Mouse (Mus musculus): ENCODE measurements around the gene Tmem184b. TPM values are rescaled to one million over a fixed set of nuclear protein-coding genes. Genes with fewer than 3 reads are reported as not detected.

Tmem184b gene
- polyA plus RNA-seq, 2 experiments, result 67.9 to 121 TPM

DNA sequence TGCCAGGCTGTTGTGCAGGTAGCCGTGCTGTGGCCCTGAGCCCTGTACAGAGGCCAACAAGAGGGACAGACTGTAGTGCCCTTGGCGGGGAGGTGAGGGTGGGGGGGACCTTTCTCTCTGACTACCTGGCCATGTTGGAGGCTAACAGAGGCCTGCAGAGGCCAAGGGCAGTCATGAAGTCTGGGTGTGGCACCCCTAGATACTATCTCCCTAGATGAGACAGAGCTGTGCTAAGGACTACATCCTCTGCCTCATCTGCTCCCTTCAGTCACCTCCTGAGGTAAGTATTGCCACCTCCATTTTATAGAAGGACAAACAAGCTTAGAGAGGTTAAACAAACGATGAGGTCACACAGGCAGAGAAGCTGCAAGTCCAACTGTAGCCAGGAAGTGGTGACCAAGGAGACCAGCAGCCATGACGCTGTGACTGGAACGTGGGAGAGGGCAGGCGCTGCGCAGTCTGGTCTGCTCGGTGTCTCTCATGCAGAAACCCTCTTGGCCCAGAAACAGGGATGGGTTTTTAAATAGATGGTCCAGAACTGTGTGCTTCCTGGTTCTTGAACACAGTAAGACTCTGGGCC lies 34.4 kb downstream of the Tmem184b start:
- DNase-seq (ENCODE audit: low spot score) (no peak), ATAC-seq (ENCODE audit: low FRiP score, low read depth) (no peak)
- Histone ChIP-seq H3K27me3 (ENCODE audit: control insufficient read depth, insufficient read depth, low read length) (no peaks in the 10 kb centered on the region), H3K9me3 (ENCODE audit: control insufficient read depth, low read length) (no peaks in the 10 kb centered on the region), H3K4me1 (ENCODE audit: control insufficient read depth, insufficient read depth, low read length) (no peaks in the 10 kb centered on the region), H3K27ac (replicated peaks; ENCODE audit: low read depth, low read length) (no peak overlapping the region), H3K9ac (ENCODE audit: low read depth, low read length, severe bottlenecking) (no peak overlapping the region), H3K4me3 (replicated peaks; ENCODE audit: low read length) (no peak overlapping the region), H3K4me2 (replicated peaks; ENCODE audit: low read depth, low read length, severe bottlenecking) (no peak overlapping the region), H3K36me3 (ENCODE audit: control insufficient read depth, insufficient read depth, low read length) (peaks cover 81% of the 10 kb centered on the region)
- no peak for TF ChIP-seq POLR2A (IDR thresholded peaks at IDR 0.05; ENCODE audit: borderline replicate concordance, extremely low read depth, insufficient read depth, insufficient read length)
- 87% methylated on average over 8 of the region's 8 CpGs for WGBS

DNA sequence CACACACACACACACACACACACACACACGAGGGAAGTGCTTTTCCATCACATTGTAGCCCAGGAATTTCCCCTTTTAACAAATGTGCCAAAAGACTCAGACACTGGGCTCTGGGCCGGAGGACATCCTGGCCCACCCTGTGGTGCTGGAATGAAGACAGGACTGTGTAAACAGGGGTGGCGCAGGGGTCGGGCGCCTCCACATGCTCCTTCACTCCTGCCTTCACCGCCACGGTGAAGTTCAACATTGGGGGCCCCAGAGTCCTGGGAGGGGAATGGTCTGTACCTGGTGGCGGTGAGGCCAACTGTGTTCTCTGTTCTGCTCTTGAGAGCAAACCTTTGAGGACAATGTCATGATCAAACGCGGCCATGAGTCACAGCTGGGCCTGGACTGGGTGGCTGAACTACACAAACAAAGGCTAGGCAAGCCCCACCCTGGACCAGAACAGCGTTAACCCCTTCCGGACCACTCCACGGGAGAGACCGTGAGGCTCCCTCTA lies 35.0 kb downstream of the Tmem184b start:
- no peak overlapping the region for H3K4me3 ChIP-seq (replicated peaks; ENCODE audit: low read length)
- no peaks in the 10 kb centered on the region for H3K4me1 ChIP-seq (ENCODE audit: control insufficient read depth, insufficient read depth, low read length)
- no peaks in the 10 kb centered on the region for H3K27me3 ChIP-seq (ENCODE audit: control insufficient read depth, insufficient read depth, low read length)
- H3K4me2 ChIP-seq (replicated peaks; ENCODE audit: low read depth, low read length, severe bottlenecking), result no peak overlapping the region
- H3K9ac ChIP-seq (ENCODE audit: low read depth, low read length, severe bottlenecking), result no peak overlapping the region
- DNase-seq (ENCODE audit: low spot score) (no peak), ATAC-seq (ENCODE audit: low FRiP score, low read depth) (no peak)
- no peak overlapping the region for H3K27ac ChIP-seq (replicated peaks; ENCODE audit: low read depth, low read length)
- H3K9me3 ChIP-seq (ENCODE audit: control insufficient read depth, low read length), result no peaks in the 10 kb centered on the region
- TF ChIP-seq POLR2A (IDR thresholded peaks at IDR 0.05; ENCODE audit: borderline replicate concordance, extremely low read depth, insufficient read depth, insufficient read length), result no peak
- H3K36me3 ChIP-seq (ENCODE audit: control insufficient read depth, insufficient read depth, low read length), result peaks cover 84% of the 10 kb centered on the region
- 77% methylated on average over 14 of the region's 14 CpGs for WGBS

DNA sequence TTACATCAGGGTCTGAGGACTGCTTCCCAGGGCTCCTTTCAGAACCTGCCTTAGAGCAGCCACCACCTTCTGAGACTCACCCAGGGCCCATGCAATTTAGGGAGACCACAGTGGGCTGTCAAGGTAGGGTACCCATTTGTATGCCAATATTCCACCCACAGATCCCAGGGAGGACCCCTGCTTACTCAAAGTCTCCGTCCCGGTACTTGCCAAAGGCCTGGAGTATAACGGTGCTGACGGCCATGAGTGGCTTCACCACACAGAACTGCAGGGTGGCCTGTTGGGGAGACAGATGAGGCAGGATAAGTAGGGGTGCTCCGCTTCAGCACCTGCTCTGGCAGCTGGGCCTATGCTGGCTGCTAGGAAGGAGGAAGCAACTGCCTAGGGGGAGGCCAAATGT lies 37.0 kb downstream of the Tmem184b start:
- Histone ChIP-seq H3K27ac (replicated peaks; ENCODE audit: low read depth, low read length) (no peak overlapping the region), H3K36me3 (ENCODE audit: control insufficient read depth, insufficient read depth, low read length) (peaks cover 84% of the 10 kb centered on the region), H3K4me3 (replicated peaks; ENCODE audit: low read length) (no peak overlapping the region), H3K4me2 (replicated peaks; ENCODE audit: low read depth, low read length, severe bottlenecking) (no peak overlapping the region), H3K4me1 (ENCODE audit: control insufficient read depth, insufficient read depth, low read length) (no peaks in the 10 kb centered on the region), H3K27me3 (ENCODE audit: control insufficient read depth, insufficient read depth, low read length) (no peaks in the 10 kb centered on the region), H3K9me3 (ENCODE audit: control insufficient read depth, low read length) (no peaks in the 10 kb centered on the region), H3K9ac (ENCODE audit: low read depth, low read length, severe bottlenecking) (no peak overlapping the region)
- TF ChIP-seq POLR2A (IDR thresholded peaks at IDR 0.05; ENCODE audit: borderline replicate concordance, extremely low read depth, insufficient read depth, insufficient read length), result no peak
- ATAC-seq (ENCODE audit: low FRiP score, low read depth) (no peak), DNase-seq (ENCODE audit: low spot score) (no peak)
- 91% methylated on average over 5 of the region's 5 CpGs for WGBS

DNA sequence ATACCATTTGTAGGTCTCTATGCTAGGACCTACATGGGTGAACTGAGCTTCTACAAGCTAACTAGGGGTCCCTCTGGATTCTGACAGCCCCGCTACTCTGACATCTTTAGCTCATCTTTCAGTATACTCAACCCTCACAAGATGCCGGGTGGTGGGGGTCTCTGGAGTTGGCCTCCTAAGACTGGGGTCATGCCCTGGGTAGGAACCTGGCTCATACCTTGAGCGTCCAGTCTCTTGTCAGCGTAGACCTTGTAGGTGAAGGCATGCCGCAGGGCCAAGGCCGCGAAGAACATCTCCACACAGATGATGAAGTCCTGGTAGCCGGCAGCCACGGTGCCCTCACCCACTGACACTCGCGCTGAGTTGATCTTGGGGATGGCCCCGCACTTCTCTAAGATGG lies 38.3 kb downstream of the Tmem184b start:
- DNase-seq (ENCODE audit: low spot score), result no peak
- Histone ChIP-seq H3K27me3 (ENCODE audit: control insufficient read depth, insufficient read depth, low read length) (no peaks in the 10 kb centered on the region), H3K27ac (replicated peaks; ENCODE audit: low read depth, low read length) (no peak overlapping the region), H3K9ac (ENCODE audit: low read depth, low read length, severe bottlenecking) (no peak overlapping the region), H3K4me1 (ENCODE audit: control insufficient read depth, insufficient read depth, low read length) (peaks cover 7% of the 10 kb centered on the region), H3K4me2 (replicated peaks; ENCODE audit: low read depth, low read length, severe bottlenecking) (no peak overlapping the region), H3K9me3 (ENCODE audit: control insufficient read depth, low read length) (no peaks in the 10 kb centered on the region), H3K36me3 (ENCODE audit: control insufficient read depth, insufficient read depth, low read length) (peaks cover 87% of the 10 kb centered on the region), H3K4me3 (replicated peaks; ENCODE audit: low read length) (no peak overlapping the region)
- 97% methylated on average over 12 of the region's 12 CpGs for WGBS
- TF ChIP-seq POLR2A (IDR thresholded peaks at IDR 0.05; ENCODE audit: borderline replicate concordance, extremely low read depth, insufficient read depth, insufficient read length), result no peak
- ATAC-seq (ENCODE audit: low FRiP score, low read depth), result no peak

DNA sequence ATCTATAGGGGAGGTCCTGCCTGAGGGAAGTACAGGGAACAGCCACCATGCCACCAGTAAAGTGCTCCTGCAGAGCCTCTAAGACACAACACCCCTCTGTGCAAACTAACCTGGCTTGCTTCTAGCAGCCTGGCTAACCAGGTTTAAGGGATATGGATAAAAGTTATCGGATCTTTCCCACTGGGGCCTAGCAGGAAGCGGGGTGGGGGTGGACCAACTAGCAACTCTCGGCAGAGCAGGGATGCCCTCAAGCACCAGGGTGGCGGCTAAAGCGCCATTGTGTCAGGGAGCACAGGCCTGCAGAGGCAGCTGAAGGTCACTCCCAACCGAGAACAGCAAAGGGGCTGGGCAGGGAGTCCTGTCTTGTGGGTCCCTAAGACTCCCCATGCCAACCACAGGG lies 39.2 kb downstream of the Tmem184b start:
- no peak overlapping the region for H3K9ac ChIP-seq (ENCODE audit: low read depth, low read length, severe bottlenecking)
- no peak for ATAC-seq (ENCODE audit: low FRiP score, low read depth)
- TF ChIP-seq POLR2A (IDR thresholded peaks at IDR 0.05; ENCODE audit: borderline replicate concordance, extremely low read depth, insufficient read depth, insufficient read length), result no peak
- DNase-seq (ENCODE audit: low spot score), result no peak
- no peaks in the 10 kb centered on the region for H3K9me3 ChIP-seq (ENCODE audit: control insufficient read depth, low read length)
- H3K4me3 ChIP-seq (replicated peaks; ENCODE audit: low read length), result no peak overlapping the region
- WGBS, result 70% methylated on average over 6 of the region's 6 CpGs
- H3K36me3 ChIP-seq (ENCODE audit: control insufficient read depth, insufficient read depth, low read length), result peaks cover 78% of the 10 kb centered on the region
- no peak overlapping the region for H3K4me2 ChIP-seq (replicated peaks; ENCODE audit: low read depth, low read length, severe bottlenecking)
- no peak overlapping the region; the same call in 1 of the 2 replicates for H3K27ac ChIP-seq (replicated peaks; ENCODE audit: low read depth, low read length)
- H3K27me3 ChIP-seq (ENCODE audit: control insufficient read depth, insufficient read depth, low read length), result no peaks in the 10 kb centered on the region
- H3K4me1 ChIP-seq (ENCODE audit: control insufficient read depth, insufficient read depth, low read length), result peaks cover 10% of the 10 kb centered on the region
